Mouse (Mus musculus): ENCODE measurements around the gene Hoxd10.

DNA sequence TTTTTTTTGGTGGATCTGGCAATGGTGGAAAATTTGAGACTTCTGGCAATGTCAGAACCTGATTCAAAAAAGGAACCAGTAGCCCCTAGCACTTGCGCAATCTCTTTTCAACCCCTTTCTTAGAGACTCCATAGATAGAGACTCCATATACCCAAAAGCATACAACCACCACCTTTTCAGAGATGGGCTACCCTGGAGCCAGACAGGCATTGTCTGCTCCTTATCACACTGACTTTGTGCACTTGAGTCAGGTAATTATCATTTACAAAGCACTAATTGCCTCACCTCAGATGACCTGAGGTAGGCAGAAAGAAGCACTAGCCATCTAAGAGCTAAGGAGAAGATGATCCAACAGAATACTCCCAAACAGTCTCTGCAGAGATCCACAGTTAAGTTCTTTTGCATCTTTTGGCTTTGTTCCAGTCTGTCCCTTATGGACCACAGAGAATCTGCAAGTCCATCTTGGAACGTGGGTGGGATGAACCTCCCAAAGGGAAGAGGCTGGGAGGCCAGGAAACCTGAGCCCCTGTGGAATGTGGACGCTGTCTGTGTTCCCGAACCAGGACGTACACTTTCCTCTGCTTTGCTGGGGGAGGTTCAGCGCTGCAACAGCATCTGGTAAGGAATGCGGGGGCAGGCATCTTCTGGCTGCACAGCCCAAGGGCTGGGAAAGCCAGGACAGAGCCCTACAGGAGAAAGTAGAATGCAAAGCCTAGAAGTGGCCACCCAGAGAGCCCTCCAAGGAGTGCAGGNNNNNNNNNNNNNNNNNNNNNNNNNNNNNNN, 44.5 kb upstream of the Hoxd10 start:
- TF ChIP-seq POLR2A (IDR thresholded peaks at IDR 0.05; ENCODE audit: insufficient read depth, low read depth, low read length): no peak
- TF ChIP-seq CTCF (IDR thresholded peaks at IDR 0.05): no peak
- no peak for TF ChIP-seq EP300 (IDR thresholded peaks at IDR 0.05; ENCODE audit: insufficient read depth, low read depth, low read length)

Measured in heart, adult 2 months (tissue).